Comparison of ENCODE assay signal across 14 mouse cellular contexts in genomic region chr17:31660661-31661250, GRCm38 (mm10). TPM values are rescaled to one million over a fixed set of nuclear protein-coding genes. Genes with fewer than 3 reads are reported as not detected.
DNase-seq lines count a peak whose midpoint lies in the region; ATAC-seq lines count a peak whose summit lies in the region.
"Had no signal": no experiment of that assay in that cellular context is flagged by ENCODE, and none has a peak within 500 bp of the region (broad histone marks: within the 10 kb centered on the region; RNA-seq: fewer than 3 reads in every experiment).

No protein-coding gene starts in this region.

- no peaks in the 10 kb centered on the region for H3K9me3 ChIP-seq in forebrain, embryonic 15.5 days
- H3K9me3 ChIP-seq in forebrain, embryonic 10.5 days, result no peaks in the 10 kb centered on the region
- no peaks in the 10 kb centered on the region for H3K9me3 ChIP-seq in liver, embryonic 12.5 days (replicated peaks)
- H3K9me3 ChIP-seq: megakaryocyte, embryonic 14.5 days had no signal

- peak overlapping the region; percentile 65 for H3K27ac ChIP-seq in forebrain, embryonic 15.5 days (replicated peaks)
- H3K27ac ChIP-seq in forebrain, embryonic 10.5 days, result no peak overlapping the region
- H3K27ac ChIP-seq in liver, embryonic 12.5 days, result no peak overlapping the region

- ATAC-seq in forebrain, embryonic 15.5 days (replicated peaks), result no peak
- ATAC-seq in erythroid progenitor cell, adult 5-6 weeks (replicated peaks; ENCODE audit: low FRiP score, poor library complexity, severe bottlenecking), result no peak
- no peak for ATAC-seq in liver, embryonic 12.5 days
- no peak for ATAC-seq in megakaryocyte-erythroid progenitor cell, adult 5-6 weeks (replicated peaks; ENCODE audit: low FRiP score, low TSS enrichment, poor library complexity, severe bottlenecking)
- ATAC-seq: hindbrain, embryonic 16.5 days had no signal

- no peaks in the 10 kb centered on the region for H3K27me3 ChIP-seq in forebrain, embryonic 15.5 days
- no peaks in the 10 kb centered on the region for H3K27me3 ChIP-seq in forebrain, embryonic 10.5 days (ENCODE audit: poor library complexity, severe bottlenecking)
- no peaks in the 10 kb centered on the region; the same call in 1 of the 2 replicates for H3K27me3 ChIP-seq in liver, embryonic 12.5 days (replicated peaks)
- H3K27me3 ChIP-seq: megakaryocyte, embryonic 14.5 days had no signal

- H3K4me2 ChIP-seq in forebrain, embryonic 15.5 days (replicated peaks), result no peak overlapping the region
- H3K4me2 ChIP-seq in liver, embryonic 12.5 days, result no peak overlapping the region

- peaks cover 33% of the 10 kb centered on the region for H3K4me1 ChIP-seq in forebrain, embryonic 15.5 days
- H3K4me1 ChIP-seq in forebrain, embryonic 10.5 days, result peaks cover 25% of the 10 kb centered on the region
- peaks cover 36% of the 10 kb centered on the region for H3K4me1 ChIP-seq in liver, embryonic 12.5 days

- 66% methylated on average over 8 of the region's 8 CpGs for WGBS in forebrain, embryonic 15.5 days
- WGBS in forebrain, embryonic 10.5 days, result 82% methylated on average over 8 of the region's 8 CpGs
- 72% methylated on average over 8 of the region's 8 CpGs for WGBS in liver, embryonic 12.5 days (ENCODE audit: insufficient replicate concordance)

- DNase-seq in forebrain, embryonic 10.5 days (ENCODE audit: extremely low spot score, low spot score), result no peak
- DNase-seq in frontal cortex, adult 2 months (ENCODE audit: extremely low spot score in 1 of 2, low spot score in 1 of 2), result peak; percentile 59 to 74
- DNase-seq in layer of hippocampus, adult 9-10 months (ENCODE audit: low spot score), result peak; percentile 73
- peak; percentile 71 to 84 for DNase-seq in right cerebral cortex, adult 2 months (ENCODE audit: low spot score in 2 of 2)
- DNase-seq: adrenal gland, postnatal 14 days; liver had no signal

- 0 out of 2 replicates have a peak overlapping the region, but pooled peaks have one; percentile 18 for H3K9ac ChIP-seq in forebrain, embryonic 15.5 days (replicated peaks)
- no peak overlapping the region for H3K9ac ChIP-seq in liver, embryonic 12.5 days

- H3K36me3 ChIP-seq in forebrain, embryonic 15.5 days, result peaks cover 3% of the 10 kb centered on the region; the same call in 1 of the 2 replicates
- H3K36me3 ChIP-seq in forebrain, embryonic 10.5 days (replicated peaks), result peaks cover 16% of the 10 kb centered on the region
- peaks cover 17% of the 10 kb centered on the region for H3K36me3 ChIP-seq in liver, embryonic 12.5 days

- no peak overlapping the region for H3K4me3 ChIP-seq in forebrain, embryonic 15.5 days
- no peak overlapping the region for H3K4me3 ChIP-seq in forebrain, embryonic 10.5 days
- no peak overlapping the region for H3K4me3 ChIP-seq in liver, embryonic 12.5 days
- H3K4me3 ChIP-seq: megakaryocyte, embryonic 14.5 days had no signal

RNA-seq across cellular contexts. Expression of gene U2af1, which starts 2.1 kb away (rescaled TPM):
- 270 and 280 TPM in 2 replicates for polyA plus RNA-seq in forebrain, embryonic 15.5 days (2015; fragmentation: Nextera tagmentation; extraction: Ambion mirVana)
- 529 and 553 TPM in 2 replicates for polyA plus RNA-seq in forebrain, embryonic 10.5 days (2016; fragmentation: Nextera tagmentation; extraction: Ambion mirVana)
- 159 and 172 TPM in 2 replicates for polyA plus RNA-seq in frontal cortex, adult 2 months (2012; rRNA removed)
- 42.5 and 54.9 TPM in 2 replicates for total RNA-seq in erythroid progenitor cell, adult 5-6 weeks (2015; ENCODE audit: low replicate concordance)
- 122 and 151 TPM in 2 replicates for total RNA-seq in erythroid progenitor cell, adult 5-6 weeks (2017; ENCODE audit: low replicate concordance)
- 258 and 270 TPM in 2 replicates for polyA plus RNA-seq in liver, embryonic 12.5 days (2016; fragmentation: Nextera tagmentation; extraction: Ambion mirVana)
- 178 and 219 TPM in 2 replicates for total RNA-seq in megakaryocyte-erythroid progenitor cell, adult 5-6 weeks (2014; fragmentation: Nextera tagmentation)
- 310 and 385 TPM in 2 replicates for total RNA-seq in megakaryocyte-erythroid progenitor cell, adult 5-6 weeks (2017)

RNA-seq across cellular contexts. Expression of gene Cryaa, which starts 16.9 kb away (rescaled TPM):
- not detected in 2 replicates for polyA plus RNA-seq in forebrain, embryonic 15.5 days (2015; fragmentation: Nextera tagmentation; extraction: Ambion mirVana)
- 0.16 TPM in 1 of 2 replicates, not detected in the other for polyA plus RNA-seq in forebrain, embryonic 10.5 days (2016; fragmentation: Nextera tagmentation; extraction: Ambion mirVana)
- polyA plus RNA-seq in frontal cortex, adult 2 months (2012; rRNA removed), result 0.20 TPM in 1 of 2 replicates, not detected in the other
- total RNA-seq in erythroid progenitor cell, adult 5-6 weeks (2015; ENCODE audit: low replicate concordance), result not detected in 2 replicates
- total RNA-seq in erythroid progenitor cell, adult 5-6 weeks (2017; ENCODE audit: low replicate concordance), result not detected in 2 replicates
- polyA plus RNA-seq in liver, embryonic 12.5 days (2016; fragmentation: Nextera tagmentation; extraction: Ambion mirVana), result 0.16 TPM in 1 of 2 replicates, not detected in the other
- total RNA-seq in megakaryocyte-erythroid progenitor cell, adult 5-6 weeks (2014; fragmentation: Nextera tagmentation), result not detected in 2 replicates
- not detected in 2 replicates for total RNA-seq in megakaryocyte-erythroid progenitor cell, adult 5-6 weeks (2017)
- total RNA-seq: adrenal gland, postnatal 14 days; gastrocnemius, postnatal 4 days had no signal
- polyA plus RNA-seq: stomach, embryonic 14.5 days had no signal

RNA-seq across cellular contexts. Expression of gene Cbs, which starts 23.7 kb away (rescaled TPM):
- 9.8 and 10.6 TPM in 2 replicates for polyA plus RNA-seq in forebrain, embryonic 15.5 days (2015; fragmentation: Nextera tagmentation; extraction: Ambion mirVana)
- 2.1 and 2.3 TPM in 2 replicates for polyA plus RNA-seq in forebrain, embryonic 10.5 days (2016; fragmentation: Nextera tagmentation; extraction: Ambion mirVana)
- 32.1 and 35.1 TPM in 2 replicates for polyA plus RNA-seq in frontal cortex, adult 2 months (2012; rRNA removed)
- total RNA-seq in erythroid progenitor cell, adult 5-6 weeks (2015; ENCODE audit: low replicate concordance), result not detected in 2 replicates
- total RNA-seq in erythroid progenitor cell, adult 5-6 weeks (2017; ENCODE audit: low replicate concordance), result not detected in 2 replicates
- 6.3 TPM in 2 replicates for polyA plus RNA-seq in liver, embryonic 12.5 days (2016; fragmentation: Nextera tagmentation; extraction: Ambion mirVana)
- not detected in 2 replicates for total RNA-seq in megakaryocyte-erythroid progenitor cell, adult 5-6 weeks (2014; fragmentation: Nextera tagmentation)
- total RNA-seq in megakaryocyte-erythroid progenitor cell, adult 5-6 weeks (2017), result 2.4 TPM in 1 of 2 replicates, not detected in the other
